Mouse (Mus musculus) hindbrain, embryonic 15.5 days (tissue): ENCODE results near the gene Rbpj. TPM values are rescaled to one million over a fixed set of nuclear protein-coding genes. Genes with fewer than 3 reads are reported as not detected.

Experiments used
- ATAC-seq: fragments of 200-750 bp; cut with Nextera tagmentation; 2 replicates; pipeline ENCODE4 v1.8.0; 2017; ENCODE audit warnings: low read depth, moderate number of reproducible peaks, moderate TSS enrichment; ENCODE audit not compliant: low FRiP score
- H3K27ac ChIP-seq: fragments of 300-500 bp; sonication (generic); replicated peaks from 2 replicates; pipeline ENCODE4 v1.5.1; 2015; ENCODE audit warnings: mild to moderate bottlenecking, inconsistent platforms
- H3K27me3 ChIP-seq: fragments of 300-500 bp; sonication (generic); 2 replicates; pipeline ENCODE4 v1.6.1; 2015; ENCODE audit warnings: control low read depth, inconsistent platforms
- H3K36me3 ChIP-seq: fragments of 300-500 bp; sonication (generic); 2 replicates; pipeline ENCODE4 v1.6.1; 2015; ENCODE audit warnings: control low read depth, inconsistent platforms
- H3K4me1 ChIP-seq: fragments of 300-500 bp; sonication (generic); replicated peaks from 2 replicates; pipeline ENCODE4 v1.6.1; 2015; ENCODE audit warnings: control low read depth, inconsistent platforms
- H3K4me2 ChIP-seq: fragments of 300-500 bp; sonication (generic); 2 replicates; pipeline ENCODE4 v1.6.1; 2015; ENCODE audit warnings: moderate library complexity, mild to moderate bottlenecking, inconsistent platforms
- H3K4me3 ChIP-seq: fragments of 300-500 bp; sonication (generic); 2 replicates; pipeline ENCODE4 v1.5.1; 2015; ENCODE audit warnings: mild to moderate bottlenecking, inconsistent platforms
- H3K9ac ChIP-seq: fragments of 300-500 bp; sonication (generic); 2 replicates; pipeline ENCODE4 v1.6.1; 2015; ENCODE audit warnings: inconsistent platforms
- H3K9me3 ChIP-seq: fragments of 300-500 bp; sonication (generic); 2 replicates; pipeline ENCODE4 v1.6.1; 2016; ENCODE audit warnings: control low read depth, inconsistent platforms
- WGBS: fragments of 180-500 bp; shearing (Covaris S2); methylation state at CpG from one replicate; pipeline ENCODE4 v1.1.7; 2015; 5-methylcytosine and 5-hydroxymethylcytosine counted together
- polyA plus RNA-seq: library from polyadenylated mRNA; unstranded; fragments of >200 nt; fragmentation: Nextera tagmentation; extraction: Ambion mirVana; gene quantifications from 2 replicates; pipeline ENCODE4 v1.2.1, GENCODE M21; 2015

Gene Rbpj
- polyA plus RNA-seq, 1 experiment from 2014 or later, result 28.0 TPM

DNA sequence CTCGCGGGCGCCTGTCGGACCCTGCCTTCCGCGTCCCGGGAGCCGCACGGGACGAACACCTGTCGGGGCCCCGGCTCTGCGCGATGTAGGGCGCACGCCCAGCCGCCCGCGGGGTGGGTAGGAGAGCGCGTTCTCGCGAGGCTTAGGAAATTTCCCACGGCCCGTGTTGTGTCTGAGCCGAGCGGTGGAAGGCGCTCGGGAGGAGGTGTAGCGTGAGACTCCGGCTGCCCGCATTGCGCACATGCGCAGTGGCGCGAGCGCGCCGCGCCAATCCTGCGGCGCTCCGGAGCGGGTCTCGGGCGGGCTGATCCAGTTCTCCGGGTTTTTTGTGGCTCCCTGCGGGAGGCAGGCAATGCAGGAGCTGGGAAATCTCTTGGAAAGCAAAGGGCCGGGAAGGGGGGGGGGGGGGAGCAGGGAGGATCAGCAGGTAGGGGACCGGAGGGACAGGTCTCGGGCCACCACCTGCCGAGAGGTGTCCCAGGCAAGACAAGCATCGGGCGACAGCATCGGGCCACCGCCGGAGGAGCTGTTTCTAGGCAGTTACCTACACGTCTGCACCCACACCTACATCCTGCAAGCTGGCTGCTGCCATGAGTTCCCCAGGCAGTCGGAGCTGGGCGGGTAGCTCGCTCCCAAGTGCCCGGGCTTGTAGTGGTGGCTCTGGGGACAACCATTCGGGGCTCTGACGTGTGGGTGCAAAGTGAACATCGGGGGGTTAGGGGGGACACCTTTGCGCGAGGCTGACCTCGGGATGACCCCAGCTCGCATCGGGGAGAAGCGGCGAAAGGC, 123.4 kb downstream of the Rbpj start:
- WGBS, result under 1% methylated on average over 69 of the region's 72 CpGs

DNA sequence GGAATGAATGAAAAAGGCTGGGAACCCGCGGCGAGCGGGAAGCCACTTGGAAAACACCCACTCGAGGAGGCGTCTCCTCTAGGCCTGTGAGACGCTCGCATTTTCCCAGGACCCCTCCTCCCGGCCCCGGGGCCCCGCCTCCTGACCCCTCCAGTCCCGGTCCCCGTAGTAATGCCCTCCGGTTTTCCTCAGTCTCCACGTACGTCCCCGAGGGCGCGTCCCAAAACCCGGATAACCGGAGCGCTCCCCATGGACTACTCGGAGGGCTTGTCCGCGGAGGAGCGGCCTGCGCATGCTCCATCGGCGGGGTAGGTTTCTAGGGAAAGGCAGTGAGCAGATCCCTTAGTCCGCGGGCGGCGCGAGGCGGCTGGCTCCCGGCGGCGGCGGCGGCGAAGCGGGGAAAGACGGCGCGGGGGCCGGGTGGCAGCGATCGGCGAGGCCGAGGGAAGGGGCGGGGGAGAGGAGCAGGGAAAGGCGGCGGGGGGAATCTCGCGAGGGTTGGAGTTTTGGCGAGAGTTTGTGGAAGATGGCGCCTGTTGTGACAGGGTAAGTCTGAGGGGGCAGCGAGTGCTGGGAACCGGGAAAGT, 124.3 kb downstream of the Rbpj start:
- Histone ChIP-seq H3K4me2 (peak overlapping the region; percentile 83), H3K9ac (peak overlapping the region; percentile 89), H3K36me3 (no peaks in the 10 kb centered on the region), H3K27me3 (0 out of 2 replicates have a peak, but pooled peaks cover 3% of the 10 kb centered on the region), H3K9me3 (no peaks in the 10 kb centered on the region), H3K4me3 (peak overlapping the region; percentile 96), H3K27ac (peak overlapping the region; percentile 94), H3K4me1 (peaks cover 36% of the 10 kb centered on the region)
- peak; percentile 89 for ATAC-seq
- WGBS, result under 1% methylated on average over 57 of the region's 59 CpGs

More for the DNA sequence above, 123.4 kb downstream of the Rbpj start:
- H3K4me3 ChIP-seq, result peak overlapping the region; percentile 96
- 0 out of 2 replicates have a peak, but pooled peaks cover 3% of the 10 kb centered on the region for H3K27me3 ChIP-seq
- H3K9ac ChIP-seq, result peak overlapping the region; percentile 89
- no peaks in the 10 kb centered on the region for H3K36me3 ChIP-seq
- peaks cover 33% of the 10 kb centered on the region for H3K4me1 ChIP-seq
- ATAC-seq, result peak; percentile 93
- H3K4me2 ChIP-seq, result peak overlapping the region; percentile 83
- no peaks in the 10 kb centered on the region for H3K9me3 ChIP-seq
- peak overlapping the region; percentile 94 for H3K27ac ChIP-seq

GRCm38 (mm10) chr5:53590875-53591682, 125.1 kb downstream of the Rbpj start:
- Histone ChIP-seq H3K27ac (peak overlapping the region; percentile 94), H3K4me3 (peak overlapping the region; percentile 96), H3K27me3 (0 out of 2 replicates have a peak, but pooled peaks cover 3% of the 10 kb centered on the region), H3K4me2 (peak overlapping the region; percentile 83), H3K9ac (peak overlapping the region; percentile 89), H3K9me3 (no peaks in the 10 kb centered on the region), H3K36me3 (no peaks in the 10 kb centered on the region), H3K4me1 (peaks cover 41% of the 10 kb centered on the region)
- ATAC-seq, result peak; percentile 2
- WGBS, result under 1% methylated on average over 58 of the region's 67 CpGs

- Histone ChIP-seq H3K4me1 (peaks cover 43% of the 10 kb centered on the region), H3K27ac (peak overlapping the region; percentile 94), H3K9ac (peak overlapping the region; percentile 89), H3K27me3 (0 out of 2 replicates have a peak, but pooled peaks cover 3% of the 10 kb centered on the region), H3K4me2 (peak overlapping the region; percentile 83), H3K4me3 (peak overlapping the region; percentile 96), H3K9me3 (no peaks in the 10 kb centered on the region), H3K36me3 (no peaks in the 10 kb centered on the region)
- 1% methylated on average over 8 of the region's 8 CpGs for WGBS
- ATAC-seq, result no peak
These were observed 125.7 kb downstream of the Rbpj start for GRCm38 (mm10) chr5:53591683-53592050.

DNA sequence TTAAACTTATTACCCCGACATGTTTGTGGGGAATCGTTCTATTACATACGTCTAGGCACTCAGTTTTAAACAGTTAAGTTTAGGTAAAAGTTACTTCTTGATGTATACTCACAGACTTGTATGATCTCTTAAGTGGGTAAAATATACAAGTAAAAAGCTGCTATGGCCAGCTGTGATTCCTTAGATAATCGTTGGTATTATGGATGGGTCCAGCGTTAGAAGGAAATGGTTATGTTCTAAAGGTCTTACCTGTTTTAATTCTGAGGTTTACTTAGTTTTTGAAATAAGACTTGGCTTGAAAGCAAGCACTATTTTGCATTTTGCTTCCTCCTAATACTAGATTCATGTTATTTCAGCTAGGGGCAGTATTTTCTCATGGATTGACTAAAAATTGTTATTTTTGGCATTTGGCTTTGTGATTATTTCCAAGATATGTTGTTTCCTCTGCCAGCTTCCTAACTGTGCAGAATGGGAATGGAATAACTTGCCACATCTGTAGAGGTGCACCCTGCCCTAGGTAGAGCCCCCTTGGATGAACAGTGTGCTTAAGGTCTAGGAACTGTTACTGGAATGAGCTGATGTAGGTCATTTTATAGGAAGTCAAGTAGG, 127.2 kb downstream of the Rbpj start:
- Histone ChIP-seq H3K4me3 (no peak overlapping the region), H3K9me3 (no peaks in the 10 kb centered on the region), H3K4me2 (peak overlapping the region; percentile 83), H3K27ac (no peak overlapping the region), H3K36me3 (no peaks in the 10 kb centered on the region), H3K4me1 (peaks cover 48% of the 10 kb centered on the region), H3K9ac (no peak overlapping the region), H3K27me3 (no peaks in the 10 kb centered on the region)
- ATAC-seq, result no peak
- 86% methylated on average over 5 of the region's 5 CpGs for WGBS

DNA sequence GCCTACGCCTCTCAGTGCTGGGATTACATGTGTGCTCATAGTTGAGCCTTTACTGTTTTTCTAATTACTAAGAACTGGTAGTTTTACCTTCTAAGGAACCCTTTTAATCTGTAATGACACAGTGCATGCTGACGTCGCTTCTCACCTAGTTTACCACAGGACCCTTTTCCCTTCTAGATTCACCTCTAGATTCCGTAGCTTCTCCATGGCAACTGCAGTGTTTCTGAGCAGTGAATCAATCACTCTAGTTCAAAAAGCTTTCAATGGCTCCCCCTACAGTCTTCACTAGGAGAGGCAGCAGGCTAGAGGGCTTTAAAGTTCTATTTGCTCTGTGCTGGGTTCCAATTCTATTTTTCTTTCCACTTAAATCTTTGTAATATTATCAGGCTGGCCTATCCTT, 128.3 kb downstream of the Rbpj start:
- no peak for ATAC-seq
- Histone ChIP-seq H3K4me1 (peaks cover 44% of the 10 kb centered on the region), H3K4me2 (peak overlapping the region; percentile 23; the same call in 1 of the 2 replicates), H3K36me3 (no peaks in the 10 kb centered on the region), H3K9ac (no peak overlapping the region), H3K9me3 (no peaks in the 10 kb centered on the region), H3K4me3 (no peak overlapping the region), H3K27ac (no peak overlapping the region), H3K27me3 (no peaks in the 10 kb centered on the region)
- 27% methylated on average over 4 of the region's 4 CpGs for WGBS

- ATAC-seq, result no peak
- no peak overlapping the region for H3K4me3 ChIP-seq
- H3K4me2 ChIP-seq, result no peak overlapping the region
- H3K27ac ChIP-seq, result no peak overlapping the region
- H3K27me3 ChIP-seq, result no peaks in the 10 kb centered on the region
- no peaks in the 10 kb centered on the region for H3K9me3 ChIP-seq
- peaks cover 31% of the 10 kb centered on the region for H3K4me1 ChIP-seq
- H3K9ac ChIP-seq, result no peak overlapping the region
- no peaks in the 10 kb centered on the region for H3K36me3 ChIP-seq
These were observed 132.6 kb downstream of the Rbpj start for GRCm38 (mm10) chr5:53598510-53598909.

DNA sequence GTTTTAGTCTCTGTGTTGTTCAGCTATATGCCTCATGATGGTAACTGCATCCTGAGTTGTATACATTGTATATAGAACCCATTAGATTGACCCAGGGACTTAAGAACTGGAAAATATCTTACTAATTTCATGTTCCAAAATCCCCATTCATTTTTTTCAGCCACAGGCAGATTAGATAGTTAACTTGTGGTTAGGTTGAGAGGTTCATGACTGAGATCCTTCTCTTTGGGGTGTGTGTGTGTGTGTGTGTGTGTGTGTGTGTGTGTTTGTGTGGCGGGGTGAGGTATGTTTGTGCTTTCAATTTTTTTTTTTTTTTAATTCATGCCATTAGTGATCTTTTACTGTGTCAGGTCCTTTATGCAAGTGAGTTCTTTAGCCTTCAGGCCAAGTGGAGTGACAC, 133.2 kb downstream of the Rbpj start:
- H3K9ac ChIP-seq, result no peak overlapping the region

DNA sequence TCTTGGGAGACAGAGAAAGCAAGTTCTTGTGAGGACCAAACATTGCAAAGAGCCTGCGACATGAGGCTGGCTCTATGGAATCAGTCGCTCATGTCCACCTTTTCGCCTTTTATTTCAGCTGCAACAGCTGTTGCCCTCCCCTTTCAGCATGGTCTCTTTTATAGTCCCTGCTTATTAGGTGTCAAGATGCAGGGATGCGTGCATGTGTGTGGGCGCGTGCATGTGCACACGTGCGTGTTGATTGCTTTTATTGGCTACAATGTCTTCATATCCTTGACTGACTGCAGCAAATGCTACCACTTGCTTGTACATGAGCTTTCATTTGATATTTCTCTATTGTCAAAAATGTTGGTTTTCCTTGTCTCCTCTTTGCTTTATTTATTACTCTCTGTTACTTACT, 136.2 kb downstream of the Rbpj start:
- H3K27me3 ChIP-seq, result no peaks in the 10 kb centered on the region
- WGBS, result 67% methylated on average over 8 of the region's 8 CpGs
- no peak overlapping the region for H3K9ac ChIP-seq
- no peak overlapping the region for H3K27ac ChIP-seq
- no peaks in the 10 kb centered on the region for H3K9me3 ChIP-seq
- H3K36me3 ChIP-seq, result no peaks in the 10 kb centered on the region
- peaks cover 13% of the 10 kb centered on the region; the same call in 1 of the 2 replicates for H3K4me1 ChIP-seq
- ATAC-seq, result no peak
- no peak overlapping the region for H3K4me2 ChIP-seq
- H3K4me3 ChIP-seq, result no peak overlapping the region

More for the DNA sequence above, 133.2 kb downstream of the Rbpj start:
- Histone ChIP-seq H3K27me3 (no peaks in the 10 kb centered on the region), H3K4me3 (no peak overlapping the region), H3K4me2 (no peak overlapping the region), H3K27ac (no peak overlapping the region), H3K4me1 (peaks cover 29% of the 10 kb centered on the region), H3K9me3 (no peaks in the 10 kb centered on the region), H3K36me3 (no peaks in the 10 kb centered on the region)
- WGBS, result 100% methylated on average over 1 of the region's 1 CpGs
- no peak for ATAC-seq

DNA sequence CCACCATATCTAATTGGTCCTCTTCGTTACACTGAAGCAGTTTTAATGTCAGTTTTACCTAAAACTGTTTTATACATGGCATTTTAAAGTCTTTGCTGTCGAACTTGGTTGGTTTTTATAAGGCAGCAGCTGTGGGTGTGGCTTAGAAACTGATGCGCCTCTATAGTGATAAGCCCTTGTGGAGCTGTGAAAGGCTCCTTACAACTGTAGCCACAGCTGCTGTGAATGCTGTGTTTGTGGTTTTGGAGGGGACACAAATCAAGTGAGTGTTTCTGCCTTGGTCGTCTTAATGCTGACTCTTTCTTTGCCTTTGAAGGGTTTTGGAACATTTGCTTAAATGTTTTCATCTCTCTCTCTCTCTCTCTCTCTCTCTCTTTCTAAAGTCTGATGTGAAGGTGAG, 139.5 kb downstream of the Rbpj start:
- Histone ChIP-seq H3K9me3 (no peaks in the 10 kb centered on the region), H3K4me3 (no peak overlapping the region), H3K27me3 (no peaks in the 10 kb centered on the region), H3K4me2 (no peak overlapping the region), H3K36me3 (no peaks in the 10 kb centered on the region), H3K4me1 (peaks cover 13% of the 10 kb centered on the region), H3K27ac (no peak overlapping the region), H3K9ac (no peak overlapping the region)
- ATAC-seq, result no peak
- WGBS, result 86% methylated on average over 4 of the region's 4 CpGs

DNA sequence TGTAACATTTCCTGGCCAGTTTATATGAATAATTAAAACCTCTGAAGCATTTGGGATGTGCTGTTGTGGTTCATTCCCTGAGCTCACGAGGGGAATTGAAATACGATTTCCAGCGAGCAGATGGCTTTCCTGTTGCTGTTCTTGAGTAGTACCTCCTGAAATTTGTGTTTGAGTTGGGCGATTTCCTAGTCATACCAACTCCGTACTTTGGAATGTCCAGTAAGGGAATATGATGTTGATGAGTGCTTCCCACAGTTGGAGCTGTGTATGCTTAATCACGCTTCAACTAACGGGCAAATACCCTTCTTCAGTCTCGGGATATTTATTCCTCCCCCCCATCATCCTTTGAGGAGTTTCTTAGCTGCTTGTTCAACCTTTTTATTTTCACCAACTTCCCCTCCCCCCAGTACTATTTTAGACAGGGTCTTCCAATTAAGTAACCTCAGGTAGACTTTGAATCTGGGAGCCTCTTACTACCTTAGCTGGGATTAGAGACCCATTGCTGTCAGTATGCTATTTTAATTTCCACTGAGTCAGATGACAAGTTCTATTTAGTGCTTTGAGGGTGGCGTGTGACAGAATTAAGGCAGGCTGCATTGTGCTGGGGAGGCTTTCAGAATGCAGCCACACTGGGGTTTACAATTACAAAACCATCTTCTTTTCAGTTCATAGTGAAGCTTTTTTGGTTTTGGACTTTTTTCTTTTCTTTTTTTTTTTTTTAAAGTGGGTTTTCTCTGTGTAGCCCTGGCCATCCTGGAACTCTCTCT, 141.5 kb downstream of the Rbpj start:
- Histone ChIP-seq H3K36me3 (no peaks in the 10 kb centered on the region), H3K4me1 (peaks cover 6% of the 10 kb centered on the region), H3K4me3 (no peak overlapping the region), H3K9ac (no peak overlapping the region), H3K4me2 (no peak overlapping the region), H3K27ac (no peak overlapping the region), H3K9me3 (no peaks in the 10 kb centered on the region), H3K27me3 (no peaks in the 10 kb centered on the region)
- WGBS, result 60% methylated on average over 9 of the region's 9 CpGs
- no peak for ATAC-seq
